Mouse (Mus musculus) layer of hippocampus, postnatal 10 days (tissue): ENCODE results near the gene Gm20916. TPM values are rescaled to one million over a fixed set of nuclear protein-coding genes. Genes with fewer than 3 reads are reported as not detected.
"Not testable (repeated sequence)": the region's sequence is repeated elsewhere in the genome, so short reads cannot be mapped to it uniquely, and the experiment has no call there.

Source experiments
- DNase-seq, 2 experiments: peaks; one replicate each; pipeline ENCODE4 v3.0.0; 2021; ENCODE audit warnings: low spot score in 2 of 2
- long read RNA-seq: library from polyadenylated mRNA; stranded (forward); transcript quantifications from one replicate; pipeline ENCODE4 v2.0.0, GENCODE M21; 2023
- total RNA-seq, 2 experiments: library from RNA; stranded (reverse); gene quantifications; 2 replicates each; pipeline ENCODE4 v1.2.3; 2021

The Gm20916 gene
- total RNA-seq = not detected
- long read RNA-seq = 0 reads

- DNase-seq = not testable (repeated sequence)
These were observed at the start of gene Gm20916 for GRCm38 (mm10) chrY:79319265-79319664. TSS of gene Gm20916 (plus strand) at chrY:79319565.

Other genes starting within 250 kb of the Gm20916 start
- gene Gm20917, start 168.4 kb upstream of the Gm20916 start, total RNA-seq = not detected